In genomic region chr4:62643401-62643800, GRCm38 (mm10) we compare ENCODE assay signal across 11 mouse cellular contexts.
A peak's percentile ranks its signal among the peaks of the same experiment; 100 is the strongest.
DNase-seq lines count a peak whose midpoint lies in the region; ATAC-seq and TF ChIP-seq lines count a peak whose summit lies in the region.
"Had no signal": no experiment of that assay in that cellular context is flagged by ENCODE, and none has a peak within 500 bp of the region (broad histone marks: within the 10 kb centered on the region; RNA-seq: fewer than 3 reads in every experiment).

No protein-coding gene starts in this region.

- H3K9ac ChIP-seq in embryonic facial prominence, embryonic 12.5 days, result no peak overlapping the region
- no peak overlapping the region for H3K9ac ChIP-seq in lung, postnatal 0 days (replicated peaks; ENCODE audit: low read depth)
- H3K9ac ChIP-seq in forebrain, postnatal 0 days, result no peak overlapping the region
- H3K9ac ChIP-seq: midbrain, embryonic 12.5 days had no signal

- TF ChIP-seq EP300 in lung, postnatal 0 days (IDR thresholded peaks at IDR 0.05), result 0 out of 2 replicates have a peak, but pooled peaks have one; percentile 12

- H3K4me1 ChIP-seq in embryonic facial prominence, embryonic 12.5 days, result peaks cover 25% of the 10 kb centered on the region
- peaks cover 19% of the 10 kb centered on the region for H3K4me1 ChIP-seq in lung, postnatal 0 days (ENCODE audit: insufficient read depth, low read depth, low read length)
- no peaks in the 10 kb centered on the region for H3K4me1 ChIP-seq in forebrain, postnatal 0 days (ENCODE audit: insufficient read depth)

- ATAC-seq in embryonic facial prominence, embryonic 12.5 days (ENCODE audit: insufficient number of reproducible peaks, insufficient read depth, low FRiP score, low TSS enrichment), result 0 out of 2 replicates have a peak, but pooled peaks have one; percentile 13
- peak; percentile 72 for ATAC-seq in lung, postnatal 0 days
- ATAC-seq in forebrain, postnatal 0 days, result no peak

- H3K27me3 ChIP-seq in embryonic facial prominence, embryonic 12.5 days, result no peaks in the 10 kb centered on the region
- no peaks in the 10 kb centered on the region for H3K27me3 ChIP-seq in lung, postnatal 0 days (replicated peaks; ENCODE audit: insufficient read depth, low read length)
- no peaks in the 10 kb centered on the region for H3K27me3 ChIP-seq in forebrain, postnatal 0 days (ENCODE audit: insufficient read depth, low read length)

- H3K27ac ChIP-seq in layer of hippocampus, adult 2 months, result peak overlapping the region; percentile 19; the same call in 1 of the 2 replicates
- no peak overlapping the region for H3K27ac ChIP-seq in embryonic facial prominence, embryonic 12.5 days
- H3K27ac ChIP-seq in lung, postnatal 0 days (ENCODE audit: low read length), result no peak overlapping the region
- H3K27ac ChIP-seq in forebrain, postnatal 0 days (ENCODE audit: low read depth, low read length), result no peak overlapping the region
- H3K27ac ChIP-seq: midbrain, embryonic 12.5 days had no signal

- DNase-seq in layer of hippocampus, adult 2 months (ENCODE audit: low spot score in 2 of 2), result no peak
- no peak for DNase-seq in layer of hippocampus, adult 8-10 months (ENCODE audit: low spot score in 2 of 2)
- DNase-seq in heart, postnatal 25 days (ENCODE audit: low spot score), result peak; percentile 67
- DNase-seq in lung, postnatal 0 days (ENCODE audit: low spot score), result no peak
- DNase-seq in thymus, postnatal 25 days, result no peak
- no peak for DNase-seq in forebrain, postnatal 0 days
- DNase-seq in left cerebral cortex, postnatal 4 days, result no peak
- DNase-seq: cerebellum, adult 11-12 months had no signal

- no peaks in the 10 kb centered on the region for H3K9me3 ChIP-seq in embryonic facial prominence, embryonic 12.5 days
- H3K9me3 ChIP-seq in lung, postnatal 0 days (ENCODE audit: low read length), result no peaks in the 10 kb centered on the region
- H3K9me3 ChIP-seq in forebrain, postnatal 0 days (ENCODE audit: low read length), result no peaks in the 10 kb centered on the region
- H3K9me3 ChIP-seq: midbrain, embryonic 12.5 days had no signal

- intact Hi-C loops in heart, postnatal 25 days (cut with DNase I), result no loop called here
- intact Hi-C loops in left cerebral cortex, postnatal 4 days (cut with DNase I), result no loop called here

- WGBS in embryonic facial prominence, embryonic 12.5 days, result 69% methylated on average over 8 of the region's 8 CpGs
- WGBS in lung, postnatal 0 days, result 68% methylated on average over 8 of the region's 8 CpGs
- WGBS in forebrain, postnatal 0 days, result 64% methylated on average over 8 of the region's 8 CpGs

- H3K36me3 ChIP-seq in embryonic facial prominence, embryonic 12.5 days, result no peaks in the 10 kb centered on the region
- no peaks in the 10 kb centered on the region for H3K36me3 ChIP-seq in lung, postnatal 0 days (ENCODE audit: insufficient read depth, low read length)
- H3K36me3 ChIP-seq in forebrain, postnatal 0 days (ENCODE audit: insufficient read depth), result no peaks in the 10 kb centered on the region

- TF ChIP-seq CTCF in layer of hippocampus, adult 2 months (conservative IDR thresholded peaks at IDR 0.05), result no peak
- 0 out of 2 replicates have a peak, but pooled peaks have one; percentile 2 for TF ChIP-seq CTCF in lung, postnatal 0 days (IDR thresholded peaks at IDR 0.05)
- TF ChIP-seq CTCF in forebrain, postnatal 0 days (IDR thresholded peaks at IDR 0.05; ENCODE audit: low read depth), result no peak

- H3K4me3 ChIP-seq in layer of hippocampus, adult 2 months, result no peak overlapping the region
- H3K4me3 ChIP-seq in embryonic facial prominence, embryonic 12.5 days, result no peak overlapping the region
- no peak overlapping the region for H3K4me3 ChIP-seq in lung, postnatal 0 days (ENCODE audit: low read depth, low read length)
- H3K4me3 ChIP-seq in forebrain, postnatal 0 days (ENCODE audit: low read depth, low read length), result no peak overlapping the region
- H3K4me3 ChIP-seq: erythroblast, embryonic 14.5 days; midbrain, embryonic 12.5 days had no signal

- H3K4me2 ChIP-seq in embryonic facial prominence, embryonic 12.5 days (replicated peaks), result no peak overlapping the region
- no peak overlapping the region for H3K4me2 ChIP-seq in lung, postnatal 0 days (replicated peaks; ENCODE audit: low read depth, low read length)
- H3K4me2 ChIP-seq in forebrain, postnatal 0 days (ENCODE audit: low read depth), result no peak overlapping the region
- H3K4me2 ChIP-seq: midbrain, embryonic 12.5 days had no signal
